Mouse (Mus musculus) liver, embryonic 14.5 days (tissue): ENCODE results near the gene Prnd. TPM values are rescaled to one million over a fixed set of nuclear protein-coding genes. Genes with fewer than 3 reads are reported as not detected.

Experiments used
- ATAC-seq: fragments of 200-750 bp; cut with Nextera tagmentation; 2 replicates; pipeline ENCODE4 v1.8.0; 2017; ENCODE audit warnings: moderate number of reproducible peaks, mild to moderate bottlenecking, moderate library complexity; ENCODE audit not compliant: insufficient read depth
- DNase-seq, 3 experiments: peaks; one replicate each; pipeline ENCODE4 v3.0.0-alpha.2; 2012 to 2013; ENCODE audit warnings: low read depth in 3 of 3, low spot score in 3 of 3
- H3K27ac ChIP-seq: fragments of 300-500 bp; sonication (generic); 2 replicates; pipeline ENCODE4 v1.5.1; 2014; ENCODE audit warnings: moderate library complexity, mild to moderate bottlenecking, control low read depth, inconsistent platforms
- H3K27me3 ChIP-seq: fragments of 300-500 bp; sonication (generic); 2 replicates; pipeline ENCODE4 v1.6.1; 2014; ENCODE audit warnings: mild to moderate bottlenecking, low read length, moderate library complexity; ENCODE audit not compliant: control insufficient read depth, insufficient read depth
- H3K36me3 ChIP-seq: fragments of 300-500 bp; sonication (generic); replicated peaks from 2 replicates; pipeline ENCODE4 v1.6.1; 2014; ENCODE audit warnings: low read depth; ENCODE audit not compliant: control insufficient read depth, insufficient read depth
- H3K4me1 ChIP-seq, 2 experiments: fragments of 200-500 bp in 1 of 2; fragments of 300-500 bp in 1 of 2; sonication (generic) in 1 of 2; replicated peaks; 2 replicates each; pipeline ENCODE4 v1.6.1; 2012 to 2014; ENCODE audit warnings: antibody characterized with exemption in 1 of 2, inconsistent platforms in 1 of 2, low read length in 1 of 2; ENCODE audit not compliant: control insufficient read depth in 2 of 2, insufficient read depth in 2 of 2
- H3K4me2 ChIP-seq: fragments of 300-500 bp; sonication (generic); 2 replicates; pipeline ENCODE4 v1.6.1; 2014; ENCODE audit warnings: low read depth, mild to moderate bottlenecking, control low read depth, moderate library complexity
- H3K4me3 ChIP-seq, 2 experiments: fragments of 200-500 bp in 1 of 2; fragments of 300-500 bp in 1 of 2; sonication (generic) in 1 of 2; 2 replicates each; pipeline ENCODE4 v1.5.1; 2012 to 2014; ENCODE audit warnings: low read depth in 2 of 2, low read length in 2 of 2, mild to moderate bottlenecking in 2 of 2, control low read depth in 1 of 2, inconsistent platforms in 1 of 2, moderate library complexity in 1 of 2; ENCODE audit not compliant: insufficient read depth in 1 of 2
- H3K9ac ChIP-seq: fragments of 300-500 bp; sonication (generic); replicated peaks from 2 replicates; pipeline ENCODE4 v1.6.1; 2014; ENCODE audit warnings: mild to moderate bottlenecking, control low read depth, moderate library complexity
- H3K9me3 ChIP-seq: fragments of 300-500 bp; sonication (generic); 2 replicates; pipeline ENCODE4 v1.6.1; 2016; ENCODE audit warnings: low read length, mixed read lengths; ENCODE audit not compliant: control insufficient read depth
- CTCF ChIP-seq: IDR thresholded peaks from 2 replicates; pipeline ENCODE4 v1.5.1; 2016; ENCODE audit warnings: antibody characterized with exemption, low read depth, control low read depth
- EP300 ChIP-seq: IDR thresholded peaks from 2 replicates; pipeline ENCODE4 v1.6.1; 2016; ENCODE audit warnings: antibody characterized with exemption, low read depth
- WGBS: fragments of 180-500 bp; shearing (Covaris S2); extraction: QIAGEN DNeasy Blood & Tissue Kit; methylation state at CpG from one replicate; pipeline ENCODE4 v1.1.7; 2014; ENCODE audit not compliant: insufficient replicate concordance; 5-methylcytosine and 5-hydroxymethylcytosine counted together
- polyA plus RNA-seq, 2 experiments: library from polyadenylated mRNA; depleted of rRNA in 1 of 2; stranded (reverse) in 1 of 2; unstranded in 1 of 2; fragments of >200 nt; fragmentation: Nextera tagmentation in 1 of 2; extraction: Ambion mirVana in 1 of 2; gene quantifications; 2 replicates each; pipeline versions ENCODE4 v1.2.1 to v1.2.3; 2012 to 2014

The Prnd gene
- polyA plus RNA-seq, 2 experiments: 0.11 to 0.16 TPM

- Histone ChIP-seq H3K27me3 (no peaks in the 10 kb centered on the region), H3K27ac (no peak overlapping the region), H3K9me3 (no peaks in the 10 kb centered on the region), H3K36me3 (no peaks in the 10 kb centered on the region; the same call in 1 of the 2 replicates), H3K4me3 (no peak overlapping the region), H3K4me1 (peaks cover 17 to 23% of the 10 kb centered on the region in 2 experiments), H3K9ac (no peak overlapping the region), H3K4me2 (no peak overlapping the region)
- WGBS: 83% methylated on average over 10 of the region's 10 CpGs
- DNase-seq (no peak), ATAC-seq (no peak)
- TF ChIP-seq CTCF (no peak), EP300 (no peak)
Observed at GRCm38 (mm10) chr2:131936410-131936809, 14.3 kb upstream of the Prnd start.

GRCm38 (mm10) chr2:131939404-131940111 is 11.1 kb upstream of the Prnd start:
- H3K4me2 ChIP-seq: no peak overlapping the region
- no peak for TF ChIP-seq EP300
- TF ChIP-seq CTCF: peak; percentile 90
- no peaks in the 10 kb centered on the region for H3K27me3 ChIP-seq
- 30% methylated on average over 8 of the region's 8 CpGs for WGBS
- H3K36me3 ChIP-seq: no peaks in the 10 kb centered on the region; the same call in 1 of the 2 replicates
- peak overlapping the region; percentile 67; the same call in 1 of the 2 replicates for H3K27ac ChIP-seq
- H3K9ac ChIP-seq: no peak overlapping the region
- no peak overlapping the region for H3K4me3 ChIP-seq
- H3K4me1 ChIP-seq: peaks cover 17% of the 10 kb centered on the region in 2 experiments
- DNase-seq: peak; percentile 45 to 49 (median 47)
- H3K9me3 ChIP-seq: no peaks in the 10 kb centered on the region
- ATAC-seq: peak; percentile 42; the same call in 1 of the 2 replicates

GRCm38 (mm10) chr2:131940506-131940905 is 10.2 kb upstream of the Prnd start:
- Histone ChIP-seq H3K4me2 (peak overlapping the region; percentile 38), H3K9ac (no peak overlapping the region; the same call in 1 of the 2 replicates), H3K27ac (peak overlapping the region; percentile 67), H3K27me3 (no peaks in the 10 kb centered on the region), H3K9me3 (no peaks in the 10 kb centered on the region), H3K4me3 (no peak overlapping the region), H3K36me3 (no peaks in the 10 kb centered on the region; the same call in 1 of the 2 replicates), H3K4me1 (peaks cover 16 to 17% of the 10 kb centered on the region in 2 experiments)
- 17% methylated on average over 3 of the region's 3 CpGs for WGBS
- ATAC-seq (peak; percentile 70), DNase-seq (peak; percentile 56 to 63 (median 60))
- TF ChIP-seq CTCF: no peak
- peak; percentile 84 for TF ChIP-seq EP300

DNA sequence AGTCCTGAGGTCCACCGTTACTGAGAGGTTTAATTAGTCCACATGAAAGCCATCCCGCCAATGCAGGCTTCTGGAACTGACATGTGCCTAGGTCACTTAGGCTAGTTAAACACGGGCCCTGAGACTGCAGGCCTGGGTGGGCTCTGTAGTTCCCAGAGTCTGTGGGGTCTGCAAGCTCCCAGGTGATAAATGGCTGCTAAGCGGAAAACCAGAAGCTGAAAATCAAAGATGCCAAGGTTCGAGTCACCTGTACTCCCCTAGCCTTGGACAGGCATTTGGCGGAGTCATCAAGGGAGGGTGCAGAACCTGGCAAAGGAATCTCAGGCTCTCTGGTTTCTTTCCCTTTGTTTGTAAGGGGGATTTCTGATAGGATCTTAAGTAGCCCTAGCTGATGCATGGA is 9.2 kb upstream of the Prnd start:
- Histone ChIP-seq H3K9me3 (no peaks in the 10 kb centered on the region), H3K4me1 (peaks cover 14 to 17% of the 10 kb centered on the region in 2 experiments), H3K27ac (no peak overlapping the region), H3K27me3 (no peaks in the 10 kb centered on the region), H3K9ac (no peak overlapping the region), H3K36me3 (no peaks in the 10 kb centered on the region; the same call in 1 of the 2 replicates), H3K4me2 (no peak overlapping the region), H3K4me3 (no peak overlapping the region)
- 76% methylated on average over 6 of the region's 6 CpGs for WGBS
- ATAC-seq (no peak), DNase-seq (no peak)
- TF ChIP-seq CTCF (no peak), EP300 (no peak)

- Histone ChIP-seq H3K4me1 (peaks cover 14 to 17% of the 10 kb centered on the region in 2 experiments), H3K27ac (no peak overlapping the region), H3K36me3 (no peaks in the 10 kb centered on the region), H3K4me2 (no peak overlapping the region), H3K9me3 (no peaks in the 10 kb centered on the region), H3K27me3 (no peaks in the 10 kb centered on the region), H3K4me3 (no peak overlapping the region), H3K9ac (no peak overlapping the region)
- no peak for ATAC-seq
- no peak for TF ChIP-seq EP300
- TF ChIP-seq CTCF: no peak
- WGBS: 27% methylated on average over 1 of the region's 1 CpGs
- no peak for DNase-seq
Observed at GRCm38 (mm10) chr2:131944370-131944769, 6.3 kb upstream of the Prnd start.
